In genomic region chr15:85477584-85477983, GRCm38 (mm10) we compare ENCODE assay signal across 10 mouse cellular contexts. TPM values are rescaled to one million over a fixed set of nuclear protein-coding genes. Genes with fewer than 3 reads are reported as not detected.
DNase-seq lines count a peak whose midpoint lies in the region; ATAC-seq and TF ChIP-seq lines count a peak whose summit lies in the region.
"Had no signal": no experiment of that assay in that cellular context is flagged by ENCODE, and none has a peak within 500 bp of the region (broad histone marks: within the 10 kb centered on the region; RNA-seq: fewer than 3 reads in every experiment).

No protein-coding gene starts in this region.

- TF ChIP-seq CTCF in lung, embryonic 14.5 days (IDR thresholded peaks at IDR 0.05; ENCODE audit: low read depth) = peak; percentile 87

- H3K27me3 ChIP-seq in midbrain, embryonic 10.5 days (ENCODE audit: low read depth, poor library complexity, severe bottlenecking) = peaks cover 81% of the 10 kb centered on the region
- H3K27me3 ChIP-seq in midbrain, embryonic 15.5 days (replicated peaks) = no peaks in the 10 kb centered on the region
- H3K27me3 ChIP-seq in lung, embryonic 14.5 days (ENCODE audit: insufficient read depth, low read length) = no peaks in the 10 kb centered on the region
- H3K27me3 ChIP-seq: neural tube, embryonic 13.5 days had no signal

- H3K4me1 ChIP-seq in midbrain, embryonic 10.5 days = peaks cover 47% of the 10 kb centered on the region
- peaks cover 8% of the 10 kb centered on the region for H3K4me1 ChIP-seq in midbrain, embryonic 15.5 days
- no peaks in the 10 kb centered on the region for H3K4me1 ChIP-seq in lung, embryonic 14.5 days (ENCODE audit: insufficient read depth)
- H3K4me1 ChIP-seq: heart, embryonic 15.5 days had no signal

- H3K9ac ChIP-seq in midbrain, embryonic 15.5 days = no peak overlapping the region
- H3K9ac ChIP-seq in lung, embryonic 14.5 days = no peak overlapping the region
- H3K9ac ChIP-seq: heart, embryonic 15.5 days; neural tube, embryonic 13.5 days had no signal

- no peak for ATAC-seq in midbrain, embryonic 15.5 days (replicated peaks)
- ATAC-seq in lung, embryonic 14.5 days (ENCODE audit: insufficient read depth) = no peak
- ATAC-seq in erythroblast, adult 5-6 weeks (replicated peaks; ENCODE audit: low FRiP score, poor library complexity, severe bottlenecking) = no peak

- 29% methylated on average over 1 of the region's 1 CpGs for WGBS in midbrain, embryonic 10.5 days
- 26% methylated on average over 1 of the region's 1 CpGs for WGBS in midbrain, embryonic 15.5 days
- WGBS in lung, embryonic 14.5 days = 12% methylated on average over 1 of the region's 1 CpGs

- peak; percentile 67 for DNase-seq in midbrain, embryonic 10.5 days (ENCODE audit: low spot score)
- peak; percentile 76 for DNase-seq in MN1 (ENCODE audit: low spot score)
- DNase-seq in c-Kit-positive CD71-negative TER-119-negative erythroid progenitor cells, embryonic 14.5 days (ENCODE audit: low read depth) = peak; percentile 52
- peak; percentile 58 to 79 for DNase-seq in heart, postnatal 10 days
- DNase-seq in lung, embryonic 14.5 days = peak; percentile 77
- peak; percentile 25 to 52 for DNase-seq in spleen, postnatal 14 days (ENCODE audit: low spot score in 2 of 2)

- H3K36me3 ChIP-seq in midbrain, embryonic 10.5 days = no peaks in the 10 kb centered on the region
- no peaks in the 10 kb centered on the region for H3K36me3 ChIP-seq in midbrain, embryonic 15.5 days (replicated peaks)
- H3K36me3 ChIP-seq in lung, embryonic 14.5 days (ENCODE audit: insufficient read depth) = no peaks in the 10 kb centered on the region
- H3K36me3 ChIP-seq: heart, embryonic 15.5 days had no signal

- intact Hi-C loops in heart, postnatal 10 days (cut with DNase I) = loop anchor here (1.0 kb wide), 1 partner anchor 106 kb away; no protein-coding TSS in a partner anchor

- no peak overlapping the region for H3K27ac ChIP-seq in midbrain, embryonic 10.5 days (replicated peaks)
- H3K27ac ChIP-seq in midbrain, embryonic 15.5 days = no peak overlapping the region
- H3K27ac ChIP-seq in lung, embryonic 14.5 days (ENCODE audit: low read depth) = no peak overlapping the region
- H3K27ac ChIP-seq: heart, embryonic 15.5 days; neural tube, embryonic 13.5 days had no signal

- H3K9me3 ChIP-seq in midbrain, embryonic 10.5 days (replicated peaks) = no peaks in the 10 kb centered on the region
- H3K9me3 ChIP-seq in midbrain, embryonic 15.5 days = no peaks in the 10 kb centered on the region
- H3K9me3 ChIP-seq in lung, embryonic 14.5 days (ENCODE audit: low read depth, low read length) = no peaks in the 10 kb centered on the region
- H3K9me3 ChIP-seq: heart, embryonic 15.5 days; neural tube, embryonic 13.5 days had no signal

- H3K4me2 ChIP-seq in midbrain, embryonic 15.5 days = no peak overlapping the region
- no peak overlapping the region for H3K4me2 ChIP-seq in lung, embryonic 14.5 days
- H3K4me2 ChIP-seq: heart, embryonic 15.5 days; neural tube, embryonic 13.5 days had no signal

- no peak overlapping the region for H3K4me3 ChIP-seq in midbrain, embryonic 10.5 days
- no peak overlapping the region for H3K4me3 ChIP-seq in midbrain, embryonic 15.5 days
- H3K4me3 ChIP-seq in lung, embryonic 14.5 days (ENCODE audit: low read depth, low read length) = no peak overlapping the region
- H3K4me3 ChIP-seq: heart, embryonic 15.5 days; neural tube, embryonic 13.5 days had no signal

RNA-seq across cellular contexts. Expression of gene 7530416G11Rik, which starts 25.4 kb away (rescaled TPM):
- not detected in 2 replicates for polyA plus RNA-seq in midbrain, embryonic 10.5 days (2016; fragmentation: Nextera tagmentation; extraction: Ambion mirVana)
- not detected in 2 replicates for polyA plus RNA-seq in midbrain, embryonic 15.5 days (2015; fragmentation: Nextera tagmentation; extraction: Ambion mirVana)
- not detected for total RNA-seq in heart, postnatal 10 days (2021)
- polyA plus RNA-seq in lung, embryonic 14.5 days (2014; fragmentation: Nextera tagmentation; extraction: Ambion mirVana) = not detected in 2 replicates
- total RNA-seq in erythroblast, adult 5-6 weeks (2015; ENCODE audit: low replicate concordance) = not detected in 2 replicates
- not detected in 2 replicates for total RNA-seq in erythroblast, adult 5-6 weeks (2017; ENCODE audit: low replicate concordance)
- polyA plus RNA-seq: heart, embryonic 15.5 days; neural tube, embryonic 13.5 days had no signal
